Mouse (Mus musculus) small intestine, adult 2 months (tissue): ENCODE measurements around the gene Cfap58.

ENCODE experiments used
- CTCF ChIP-seq: fragments of 200-500 bp; IDR thresholded peaks from 2 replicates; pipeline ENCODE4 v1.5.1; 2012; ENCODE audit warnings: low read depth, mild to moderate bottlenecking, control low read depth, inconsistent platforms, low read length, moderate library complexity, mixed read lengths; ENCODE audit not compliant: insufficient replicate concordance, insufficient read length; ENCODE audit errors: extremely low read depth
- POLR2A ChIP-seq: fragments of 200-500 bp; IDR thresholded peaks from 2 replicates; pipeline ENCODE4 v1.6.1; 2012; ENCODE audit warnings: low read depth, mild to moderate bottlenecking, control low read depth, inconsistent platforms, low read length, moderate library complexity

- no peak for TF ChIP-seq CTCF
- TF ChIP-seq POLR2A: no peak
These were observed 15.7 kb downstream of the Cfap58 start for GRCm38 (mm10) chr19:47953169-47953568.
